Mouse (Mus musculus): ENCODE measurements at regions not wholly inside any gene's neighbourhood (a gene's known extent, or its start where the extent isn't known, plus 50 kb on each side); places are given as distances from the start of the nearest gene placed in this dataset.

DNA sequence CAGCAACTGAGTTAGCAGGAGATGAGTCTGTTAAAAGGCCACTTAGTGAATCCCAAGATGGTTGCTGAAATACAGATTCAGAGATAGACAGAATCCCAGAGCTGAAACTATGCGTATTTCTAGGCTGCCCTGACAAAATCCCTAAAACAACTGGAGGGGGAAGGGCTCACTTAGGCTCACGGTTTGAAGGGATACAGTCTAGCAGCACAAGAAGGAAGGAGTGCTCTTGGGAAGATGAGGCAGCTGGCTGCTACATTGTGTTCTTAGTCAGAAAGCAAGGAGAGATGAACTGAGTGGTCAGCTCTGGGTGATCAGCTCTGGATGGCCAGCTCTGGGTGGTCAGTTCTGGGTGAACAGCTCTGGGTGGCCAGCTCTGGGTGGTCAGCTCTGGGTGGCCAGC is 180.6 kb downstream of the Cbln4 start:
- no peaks in the 10 kb centered on the region for H3K27me3 ChIP-seq (ENCODE audit: control insufficient read depth, insufficient read depth, low read length)
- no peaks in the 10 kb centered on the region for H3K36me3 ChIP-seq (replicated peaks; ENCODE audit: control insufficient read depth, insufficient read depth, low read depth)
- no peak for TF ChIP-seq CTCF (IDR thresholded peaks at IDR 0.05; ENCODE audit: low read depth)
- TF ChIP-seq EP300 (IDR thresholded peaks at IDR 0.05; ENCODE audit: low read depth) = no peak
- DNase-seq (ENCODE audit: low read depth in 3 of 3, low spot score in 3 of 3) = no peak
- no peak overlapping the region for H3K4me3 ChIP-seq (ENCODE audit: insufficient read depth in 1 of 2, low read depth in 2 of 2, low read length in 2 of 2)
- 62% methylated on average over 2 of the region's 2 CpGs for WGBS (ENCODE audit: insufficient replicate concordance)
- H3K4me2 ChIP-seq (ENCODE audit: low read depth) = no peak overlapping the region
- H3K27ac ChIP-seq = no peak overlapping the region
- no peaks in the 10 kb centered on the region for H3K4me1 ChIP-seq (replicated peaks; ENCODE audit: control insufficient read depth in 2 of 2, insufficient read depth in 2 of 2, low read length in 1 of 2)
- ATAC-seq (ENCODE audit: insufficient read depth) = no peak
- no peak overlapping the region for H3K9ac ChIP-seq (replicated peaks)
- H3K9me3 ChIP-seq (ENCODE audit: control insufficient read depth, low read length) = no peaks in the 10 kb centered on the region

DNA sequence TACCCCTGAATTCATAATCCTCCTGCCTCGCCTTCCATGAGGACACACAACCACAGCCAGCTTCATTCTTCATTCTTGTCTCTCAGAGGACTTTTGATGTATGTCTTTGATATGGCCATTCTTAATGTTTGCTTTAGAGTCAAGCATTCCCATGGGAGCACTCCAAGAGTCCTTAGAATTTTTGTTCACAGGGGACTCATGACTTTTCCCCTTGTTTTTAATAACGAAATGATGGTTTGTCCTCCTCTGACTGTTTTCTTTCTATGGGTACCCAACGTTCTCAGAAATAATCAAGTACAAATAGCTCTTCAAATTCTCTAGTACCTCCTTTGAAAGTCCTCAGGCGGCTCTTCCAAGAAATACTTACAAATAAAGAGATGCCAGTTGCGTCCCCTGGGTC is 184.4 kb downstream of the Cbln4 start:
- no peak for ATAC-seq (ENCODE audit: insufficient read depth)
- 41% methylated on average over 5 of the region's 5 CpGs for WGBS (ENCODE audit: insufficient replicate concordance)
- Histone ChIP-seq H3K4me2 (ENCODE audit: low read depth) (no peak overlapping the region), H3K9me3 (ENCODE audit: control insufficient read depth, low read length) (no peaks in the 10 kb centered on the region), H3K4me3 (ENCODE audit: insufficient read depth in 1 of 2, low read depth in 2 of 2, low read length in 2 of 2) (no peak overlapping the region), H3K36me3 (replicated peaks; ENCODE audit: control insufficient read depth, insufficient read depth, low read depth) (no peaks in the 10 kb centered on the region), H3K9ac (replicated peaks) (no peak overlapping the region), H3K4me1 (replicated peaks; ENCODE audit: control insufficient read depth in 2 of 2, insufficient read depth in 2 of 2, low read length in 1 of 2) (no peaks in the 10 kb centered on the region), H3K27me3 (ENCODE audit: control insufficient read depth, insufficient read depth, low read length) (no peaks in the 10 kb centered on the region), H3K27ac (no peak overlapping the region)
- no peak for DNase-seq (ENCODE audit: low read depth in 3 of 3, low spot score in 3 of 3)
- TF ChIP-seq EP300 (IDR thresholded peaks at IDR 0.05; ENCODE audit: low read depth) (no peak), CTCF (IDR thresholded peaks at IDR 0.05; ENCODE audit: low read depth) (no peak)

- Histone ChIP-seq H3K9me3 (ENCODE audit: control insufficient read depth, low read length) (no peaks in the 10 kb centered on the region), H3K9ac (replicated peaks) (no peak overlapping the region), H3K4me3 (ENCODE audit: insufficient read depth in 1 of 2, low read depth in 2 of 2, low read length in 2 of 2) (no peak overlapping the region), H3K4me1 (replicated peaks; ENCODE audit: control insufficient read depth in 2 of 2, insufficient read depth in 2 of 2, low read length in 1 of 2) (no peaks in the 10 kb centered on the region), H3K36me3 (replicated peaks; ENCODE audit: control insufficient read depth, insufficient read depth, low read depth) (no peaks in the 10 kb centered on the region), H3K4me2 (ENCODE audit: low read depth) (no peak overlapping the region), H3K27me3 (ENCODE audit: control insufficient read depth, insufficient read depth, low read length) (no peaks in the 10 kb centered on the region), H3K27ac (no peak overlapping the region)
- TF ChIP-seq CTCF (IDR thresholded peaks at IDR 0.05; ENCODE audit: low read depth) = no peak
- no peak for TF ChIP-seq EP300 (IDR thresholded peaks at IDR 0.05; ENCODE audit: low read depth)
- ATAC-seq (ENCODE audit: insufficient read depth) (no peak), DNase-seq (ENCODE audit: low read depth in 3 of 3, low spot score in 3 of 3) (no peak)
- 64% methylated on average over 8 of the region's 8 CpGs for WGBS (ENCODE audit: insufficient replicate concordance)
Observed at GRCm38 (mm10) chr2:171856491-171856890, 186.8 kb downstream of the Cbln4 start.

- no peaks in the 10 kb centered on the region for H3K9me3 ChIP-seq (ENCODE audit: control insufficient read depth, low read length)
- ATAC-seq (ENCODE audit: insufficient read depth) = no peak
- H3K27ac ChIP-seq = no peak overlapping the region
- H3K9ac ChIP-seq (replicated peaks) = no peak overlapping the region
- no peaks in the 10 kb centered on the region for H3K27me3 ChIP-seq (ENCODE audit: control insufficient read depth, insufficient read depth, low read length)
- H3K4me2 ChIP-seq (ENCODE audit: low read depth) = no peak overlapping the region
- WGBS (ENCODE audit: insufficient replicate concordance) = 42% methylated on average over 4 of the region's 4 CpGs
- no peaks in the 10 kb centered on the region for H3K4me1 ChIP-seq (replicated peaks; ENCODE audit: control insufficient read depth in 2 of 2, insufficient read depth in 2 of 2, low read length in 1 of 2)
- TF ChIP-seq CTCF (IDR thresholded peaks at IDR 0.05; ENCODE audit: low read depth) = no peak
- no peak for TF ChIP-seq EP300 (IDR thresholded peaks at IDR 0.05; ENCODE audit: low read depth)
- H3K36me3 ChIP-seq (replicated peaks; ENCODE audit: control insufficient read depth, insufficient read depth, low read depth) = no peaks in the 10 kb centered on the region
- H3K4me3 ChIP-seq (ENCODE audit: insufficient read depth in 1 of 2, low read depth in 2 of 2, low read length in 2 of 2) = no peak overlapping the region
- DNase-seq (ENCODE audit: low read depth in 3 of 3, low spot score in 3 of 3) = no peak
Observed at GRCm38 (mm10) chr2:171846826-171847492, 196.3 kb downstream of the Cbln4 start.

- Histone ChIP-seq H3K4me2 (ENCODE audit: low read depth) (no peak overlapping the region), H3K9me3 (ENCODE audit: control insufficient read depth, low read length) (no peaks in the 10 kb centered on the region; the same call in 1 of the 2 replicates), H3K27me3 (ENCODE audit: control insufficient read depth, insufficient read depth, low read length) (no peaks in the 10 kb centered on the region), H3K4me3 (ENCODE audit: insufficient read depth in 1 of 2, low read depth in 2 of 2, low read length in 2 of 2) (no peak overlapping the region), H3K4me1 (replicated peaks; ENCODE audit: control insufficient read depth in 2 of 2, insufficient read depth in 2 of 2, low read length in 1 of 2) (no peaks in the 10 kb centered on the region), H3K27ac (no peak overlapping the region), H3K9ac (replicated peaks) (no peak overlapping the region), H3K36me3 (replicated peaks; ENCODE audit: control insufficient read depth, insufficient read depth, low read depth) (no peaks in the 10 kb centered on the region)
- DNase-seq (ENCODE audit: low read depth in 3 of 3, low spot score in 3 of 3) (no peak), ATAC-seq (ENCODE audit: insufficient read depth) (no peak)
- TF ChIP-seq CTCF (IDR thresholded peaks at IDR 0.05; ENCODE audit: low read depth) (no peak), EP300 (IDR thresholded peaks at IDR 0.05; ENCODE audit: low read depth) (no peak)
- WGBS (ENCODE audit: insufficient replicate concordance) = 62% methylated on average over 14 of the region's 14 CpGs
Observed at GRCm38 (mm10) chr2:171840058-171840713, 203.1 kb downstream of the Cbln4 start.

All from liver, embryonic 14.5 days (tissue).